Mouse (Mus musculus): ENCODE data around the gene Ripor1.
"Not testable (repeated sequence)": the region's sequence is repeated elsewhere in the genome, so short reads cannot be mapped to it uniquely, and the experiment has no call there.

- TF ChIP-seq TAL1, GATA1 (IDR thresholded peaks at IDR 0.05; ENCODE audit: low read length): not testable (repeated sequence)
Observed at GRCm38 (mm10) chr8:105602540-105602939, 2.5 kb upstream of the Ripor1 start.
